Mouse (Mus musculus) heart, embryonic 14.5 days (tissue): ENCODE results near the gene Olfr959. TPM values are rescaled to one million over a fixed set of nuclear protein-coding genes. Genes with fewer than 3 reads are reported as not detected.

Experiments
- ATAC-seq: fragments of 200-750 bp; cut with Nextera tagmentation; 2 replicates; pipeline ENCODE4 v1.8.0; 2017; ENCODE audit warnings: low read depth, moderate TSS enrichment; ENCODE audit not compliant: insufficient number of reproducible peaks, insufficient read depth, low FRiP score
- H3K27ac ChIP-seq, 2 experiments: fragments of 200-500 bp in 1 of 2; fragments of 300-500 bp in 1 of 2; sonication (generic) in 1 of 2; replicated peaks in 1 of 2; 2 replicates each; pipeline ENCODE4 v1.5.1; 2012 to 2014; ENCODE audit warnings: low read depth in 2 of 2, low read length in 2 of 2, control low read depth in 1 of 2, mild to moderate bottlenecking in 1 of 2, mixed read lengths in 1 of 2; ENCODE audit not compliant: control insufficient read depth in 1 of 2, insufficient read depth in 1 of 2
- H3K27me3 ChIP-seq: fragments of 300-500 bp; sonication (generic); 2 replicates; pipeline ENCODE4 v1.6.1; 2014; ENCODE audit warnings: mild to moderate bottlenecking, low read length, control low read depth; ENCODE audit not compliant: control insufficient read depth, insufficient read depth
- H3K36me3 ChIP-seq: fragments of 300-500 bp; sonication (generic); 2 replicates; pipeline ENCODE4 v1.6.1; 2014; ENCODE audit warnings: mild to moderate bottlenecking, control low read depth, low read length, mixed read lengths; ENCODE audit not compliant: control insufficient read depth, insufficient read depth
- H3K4me1 ChIP-seq, 2 experiments: fragments of 200-500 bp in 1 of 2; fragments of 300-500 bp in 1 of 2; sonication (generic) in 1 of 2; 2 replicates each; pipeline ENCODE4 v1.6.1; 2012 to 2014; ENCODE audit warnings: low read length in 2 of 2, control low read depth in 1 of 2, mixed read lengths in 1 of 2; ENCODE audit not compliant: control insufficient read depth in 2 of 2, insufficient read depth in 2 of 2
- H3K4me2 ChIP-seq: fragments of 300-500 bp; sonication (generic); 2 replicates; pipeline ENCODE4 v1.6.1; 2014; ENCODE audit warnings: mild to moderate bottlenecking, low read length
- H3K4me3 ChIP-seq, 2 experiments: fragments of 200-500 bp in 1 of 2; fragments of 300-500 bp in 1 of 2; sonication (generic) in 1 of 2; 2 replicates each; pipeline ENCODE4 v1.5.1; 2012 to 2014; ENCODE audit warnings: low read length in 2 of 2, mild to moderate bottlenecking in 2 of 2, control low read depth in 1 of 2, low read depth in 1 of 2, moderate library complexity in 1 of 2; ENCODE audit not compliant: control insufficient read depth in 1 of 2, insufficient read depth in 1 of 2
- H3K9ac ChIP-seq: fragments of 300-500 bp; sonication (generic); 2 replicates; pipeline ENCODE4 v1.6.1; 2014; ENCODE audit warnings: mild to moderate bottlenecking, low read length
- H3K9me3 ChIP-seq: fragments of 300-500 bp; sonication (generic); 2 replicates; pipeline ENCODE4 v1.6.1; 2016; ENCODE audit warnings: low read length, control low read depth; ENCODE audit not compliant: control insufficient read depth
- WGBS: fragments of 180-500 bp; shearing (Covaris S2); extraction: QIAGEN DNeasy Blood & Tissue Kit; methylation state at CpG from one replicate; pipeline ENCODE4 v1.1.7; 2014; 5-methylcytosine and 5-hydroxymethylcytosine counted together
- polyA plus RNA-seq: library from polyadenylated mRNA; unstranded; fragments of >200 nt; fragmentation: Nextera tagmentation; extraction: Ambion mirVana; gene quantifications from 2 replicates; pipeline ENCODE4 v1.2.1, GENCODE M21; 2014

The Olfr959 gene
- polyA plus RNA-seq, result not detected in 2 replicates

- Histone ChIP-seq H3K27ac (no peak within 1 kb of the TSS; a peak in 1 of 4 replicates), H3K4me1 (0 out of 4 replicates have a peak, but pooled peaks cover 0 to 3% of the 10 kb centered on the region in 2 experiments), H3K4me2 (no peak within 1 kb of the TSS), H3K4me3 (no peak within 1 kb of the TSS), H3K9ac (no peak within 1 kb of the TSS), H3K9me3 (no peaks in the 10 kb centered on the region), H3K27me3 (no peaks in the 10 kb centered on the region), H3K36me3 (no peaks in the 10 kb centered on the region)
- WGBS, result 52% methylated on average over 3 of the region's 3 CpGs
- ATAC-seq, result no peak
Measured at GRCm38 (mm10) chr9:39575469-39575868, at the start of gene Olfr959. Gene Olfr959, minus strand, starts transcription at chr9:39575569.

- no peak overlapping the region for H3K4me3 ChIP-seq
- no peak overlapping the region for H3K9ac ChIP-seq
- H3K9me3 ChIP-seq, result no peaks in the 10 kb centered on the region
- H3K27me3 ChIP-seq, result no peaks in the 10 kb centered on the region
- H3K4me1 ChIP-seq, result no peaks in the 10 kb centered on the region
- ATAC-seq, result no peak
- 60% methylated on average over 2 of the region's 2 CpGs for WGBS
- no peak overlapping the region for H3K4me2 ChIP-seq
- H3K27ac ChIP-seq, result no peak overlapping the region
- no peaks in the 10 kb centered on the region for H3K36me3 ChIP-seq
Measured at GRCm38 (mm10) chr9:39624711-39625110, 49.3 kb upstream of the Olfr959 start.

DNA sequence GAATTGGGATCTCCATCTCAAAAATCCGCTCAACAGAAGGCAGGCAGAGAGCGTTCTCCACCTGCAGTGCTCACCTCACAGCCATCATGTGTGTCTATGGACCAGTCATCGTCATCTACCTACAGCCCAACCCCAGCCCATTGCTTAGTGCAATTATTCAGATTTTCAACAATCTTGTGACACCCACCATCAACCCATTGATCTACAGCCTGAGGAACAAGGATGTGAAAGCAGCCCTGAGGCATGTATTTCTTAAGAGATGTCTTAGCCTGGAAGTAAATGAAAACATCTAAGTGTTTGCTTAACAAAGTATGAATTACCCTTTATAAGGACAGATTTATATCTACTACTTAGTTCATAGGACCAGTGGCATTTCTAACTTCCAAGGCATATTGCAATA, 48.4 kb upstream of the Olfr959 start:
- H3K27ac ChIP-seq, result no peak overlapping the region
- H3K36me3 ChIP-seq, result no peaks in the 10 kb centered on the region
- WGBS, result 86% methylated on average over 3 of the region's 3 CpGs
- H3K9me3 ChIP-seq, result no peaks in the 10 kb centered on the region
- no peaks in the 10 kb centered on the region for H3K27me3 ChIP-seq
- no peak for ATAC-seq
- no peak overlapping the region for H3K4me2 ChIP-seq
- H3K4me3 ChIP-seq, result no peak overlapping the region
- H3K4me1 ChIP-seq, result no peaks in the 10 kb centered on the region
- no peak overlapping the region for H3K9ac ChIP-seq

DNA sequence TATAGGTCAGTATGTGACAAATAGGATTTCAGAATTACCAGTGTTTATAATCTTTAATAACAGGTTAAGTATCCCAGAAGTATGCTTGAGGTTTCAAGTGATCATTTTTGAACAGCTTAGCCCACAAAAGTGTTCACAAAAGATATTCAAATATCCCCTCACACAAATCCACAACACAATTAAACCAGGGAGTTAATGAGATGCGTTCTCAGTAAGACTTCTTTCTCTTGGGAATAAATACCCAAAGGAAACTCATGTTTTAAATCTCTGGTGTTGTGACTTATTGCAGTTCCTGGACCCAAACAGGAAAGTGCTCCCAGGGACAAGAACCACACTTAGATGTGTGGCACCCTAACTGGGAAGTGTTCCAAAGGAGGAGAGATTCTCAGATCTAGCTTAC, 45.7 kb upstream of the Olfr959 start, which contains the start of gene Olfr960:
Gene Olfr960 (plus strand): TSS at position 301 of the 400 bp plus-strand sequence.
- Histone ChIP-seq H3K9me3 (no peaks in the 10 kb centered on the region), H3K4me1 (no peaks in the 10 kb centered on the region), H3K36me3 (no peaks in the 10 kb centered on the region), H3K4me2 (no peak within 1 kb of the TSS), H3K9ac (no peak within 1 kb of the TSS), H3K27ac (no peak within 1 kb of the TSS), H3K4me3 (no peak within 1 kb of the TSS), H3K27me3 (no peaks in the 10 kb centered on the region)
- no peak for ATAC-seq
- WGBS, result 56% methylated on average over 1 of the region's 1 CpGs

DNA sequence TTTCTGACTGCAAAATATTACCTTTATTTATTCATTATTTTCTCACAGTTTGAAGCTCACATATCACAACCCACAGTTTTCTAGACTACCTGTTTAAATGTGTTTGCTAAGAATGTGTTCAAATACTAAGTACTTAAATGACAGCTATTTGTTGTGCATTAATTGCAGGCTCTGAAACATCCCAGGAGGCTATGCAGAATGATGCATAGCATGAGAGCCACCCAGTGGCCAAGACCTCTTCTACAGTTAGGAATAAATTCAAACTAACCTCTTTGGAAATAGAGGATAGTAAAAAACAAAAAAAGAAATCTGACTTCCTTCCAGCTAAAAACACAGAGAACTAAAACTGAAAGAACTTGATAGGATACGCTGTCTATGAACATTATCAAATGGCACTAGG, 36.6 kb upstream of the Olfr959 start:
- no peaks in the 10 kb centered on the region for H3K36me3 ChIP-seq
- H3K4me2 ChIP-seq, result no peak overlapping the region
- H3K9ac ChIP-seq, result no peak overlapping the region
- ATAC-seq, result no peak
- H3K27me3 ChIP-seq, result no peaks in the 10 kb centered on the region
- H3K4me1 ChIP-seq, result no peaks in the 10 kb centered on the region
- 55% methylated on average over 1 of the region's 1 CpGs for WGBS
- H3K4me3 ChIP-seq, result no peak overlapping the region
- no peaks in the 10 kb centered on the region for H3K9me3 ChIP-seq
- no peak overlapping the region for H3K27ac ChIP-seq

- no peak within 1 kb of the TSS for H3K27ac ChIP-seq
- no peaks in the 10 kb centered on the region for H3K9me3 ChIP-seq
- no peaks in the 10 kb centered on the region for H3K27me3 ChIP-seq
- 61% methylated on average over 3 of the region's 3 CpGs for WGBS
- no peaks in the 10 kb centered on the region for H3K36me3 ChIP-seq
- no peak for ATAC-seq
- H3K9ac ChIP-seq, result no peak within 1 kb of the TSS
- no peak within 1 kb of the TSS for H3K4me2 ChIP-seq
- H3K4me1 ChIP-seq, result no peaks in the 10 kb centered on the region
- H3K4me3 ChIP-seq, result no peak within 1 kb of the TSS
Measured at GRCm38 (mm10) chr9:39610355-39610754, 35.0 kb upstream of the Olfr959 start, which contains the start of gene Olfr148. Gene Olfr148, plus strand, starts transcription at chr9:39610655.

DNA sequence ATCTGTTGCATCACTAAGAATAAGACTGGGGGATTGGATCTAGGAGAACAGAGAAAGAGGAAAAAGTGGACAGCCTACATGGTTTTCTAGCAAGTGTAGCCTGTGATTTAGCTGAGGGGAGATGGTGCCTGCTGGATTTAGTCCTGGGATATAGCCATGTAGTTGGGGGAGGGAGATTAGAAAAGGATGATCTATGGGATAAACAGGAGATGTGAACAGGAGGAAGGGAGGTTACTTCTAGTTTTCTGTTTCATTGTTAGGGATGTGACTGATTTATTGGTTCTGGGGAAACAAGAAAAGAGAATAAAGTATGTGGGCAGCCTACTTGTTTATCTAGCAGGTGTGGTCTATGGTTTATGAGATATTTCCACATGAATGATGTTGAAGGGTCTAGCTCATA, 33.1 kb upstream of the Olfr959 start:
- Histone ChIP-seq H3K4me1 (no peaks in the 10 kb centered on the region), H3K9ac (no peak overlapping the region), H3K27ac (no peak overlapping the region), H3K27me3 (no peaks in the 10 kb centered on the region), H3K36me3 (no peaks in the 10 kb centered on the region), H3K4me2 (no peak overlapping the region), H3K4me3 (no peak overlapping the region), H3K9me3 (no peaks in the 10 kb centered on the region)
- no peak for ATAC-seq

DNA sequence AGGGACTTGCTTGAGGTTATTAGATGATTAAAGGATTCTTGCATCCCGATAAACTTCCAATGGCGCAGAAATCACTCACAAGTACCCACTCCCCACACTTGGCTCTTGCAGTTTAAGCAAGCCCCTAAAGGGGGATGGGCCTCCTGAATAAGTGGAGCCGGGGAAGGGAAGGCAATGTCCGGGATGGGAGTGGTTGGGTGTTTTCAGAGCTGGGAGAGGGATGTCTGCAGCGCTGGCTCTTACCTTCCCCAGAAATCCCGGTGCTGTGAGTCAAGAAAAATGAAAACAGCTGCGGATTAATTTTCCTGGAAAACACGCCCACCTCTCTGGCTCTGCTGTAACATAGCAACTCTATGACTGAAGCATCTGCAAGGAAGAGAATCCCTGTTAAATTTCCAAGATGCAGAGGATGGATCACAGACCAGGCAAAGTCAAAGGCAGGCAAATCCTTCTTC, 28.7 kb upstream of the Olfr959 start, which contains the start of gene AW551984:
Gene AW551984 (minus strand): TSS at position 405 of the 455 bp plus-strand sequence.
- Histone ChIP-seq H3K27me3 (no peaks in the 10 kb centered on the region), H3K9me3 (no peaks in the 10 kb centered on the region), H3K27ac (no peak within 1 kb of the TSS), H3K4me3 (peak within 1 kb of the TSS; percentile 43 to 52), H3K36me3 (no peaks in the 10 kb centered on the region), H3K4me1 (no peaks in the 10 kb centered on the region), H3K4me2 (peak within 1 kb of the TSS; percentile 84), H3K9ac (peak within 1 kb of the TSS; percentile 65)
- WGBS, result under 1% methylated on average over 8 of the region's 8 CpGs
- ATAC-seq, result no peak; the same call in 1 of the 2 replicates
